Mouse (Mus musculus) midbrain, embryonic 11.5 days (tissue): ENCODE measurements around the gene Numbl. TPM values are rescaled to one million over a fixed set of nuclear protein-coding genes. Genes with fewer than 3 reads are reported as not detected.

ENCODE experiments used
- ATAC-seq: fragments of 200-750 bp; cut with Nextera tagmentation; 2 replicates; pipeline ENCODE4 v1.8.0; 2017; ENCODE audit warnings: moderate TSS enrichment, moderate library complexity; ENCODE audit not compliant: low FRiP score
- DNase-seq: peaks from one replicate; pipeline ENCODE4 v3.0.0; 2015; ENCODE audit warnings: low spot score; ENCODE audit errors: missing footprints
- H3K27ac ChIP-seq: fragments of 300-500 bp; sonication (generic); 2 replicates; pipeline ENCODE4 v1.5.1; 2014; ENCODE audit warnings: low read depth, low read length
- H3K27me3 ChIP-seq: fragments of 300-500 bp; sonication (generic); 2 replicates; pipeline ENCODE4 v1.6.1; 2014; ENCODE audit warnings: mild to moderate bottlenecking, low read length, moderate library complexity, mixed read lengths; ENCODE audit not compliant: control insufficient read depth, insufficient read depth
- H3K36me3 ChIP-seq: fragments of 300-500 bp; sonication (generic); 2 replicates; pipeline ENCODE4 v1.6.1; 2014; ENCODE audit warnings: mild to moderate bottlenecking, low read length, moderate library complexity, mixed read lengths; ENCODE audit not compliant: control insufficient read depth, insufficient read depth
- H3K4me1 ChIP-seq: fragments of 300-500 bp; sonication (generic); 2 replicates; pipeline ENCODE4 v1.6.1; 2014; ENCODE audit warnings: low read length; ENCODE audit not compliant: control insufficient read depth, insufficient read depth
- H3K4me2 ChIP-seq: fragments of 300-500 bp; sonication (generic); 2 replicates; pipeline ENCODE4 v1.6.1; 2014; ENCODE audit warnings: mild to moderate bottlenecking, moderate library complexity
- H3K4me3 ChIP-seq: fragments of 300-500 bp; sonication (generic); 2 replicates; pipeline ENCODE4 v1.5.1; 2014; ENCODE audit warnings: low read depth, low read length
- H3K9ac ChIP-seq: fragments of 300-500 bp; sonication (generic); 2 replicates; pipeline ENCODE4 v1.6.1; 2014; ENCODE audit warnings: low read length
- H3K9me3 ChIP-seq: fragments of 300-500 bp; sonication (generic); 2 replicates; pipeline ENCODE4 v1.6.1; 2016; ENCODE audit warnings: low read length; ENCODE audit not compliant: control insufficient read depth
- WGBS: fragments of 180-500 bp; shearing (Covaris S2); extraction: QIAGEN DNeasy Blood & Tissue Kit; methylation state at CpG from one replicate; pipeline ENCODE4 v1.1.7; 2014; 5-methylcytosine and 5-hydroxymethylcytosine counted together
- polyA plus RNA-seq: library from polyadenylated mRNA; unstranded; fragments of >200 nt; fragmentation: Nextera tagmentation; extraction: Ambion mirVana; gene quantifications from 2 replicates; pipeline ENCODE4 v1.2.1, GENCODE M21; 2014

Numbl gene
- polyA plus RNA-seq, 1 experiment from 2014 or later = 16.9 TPM

DNA sequence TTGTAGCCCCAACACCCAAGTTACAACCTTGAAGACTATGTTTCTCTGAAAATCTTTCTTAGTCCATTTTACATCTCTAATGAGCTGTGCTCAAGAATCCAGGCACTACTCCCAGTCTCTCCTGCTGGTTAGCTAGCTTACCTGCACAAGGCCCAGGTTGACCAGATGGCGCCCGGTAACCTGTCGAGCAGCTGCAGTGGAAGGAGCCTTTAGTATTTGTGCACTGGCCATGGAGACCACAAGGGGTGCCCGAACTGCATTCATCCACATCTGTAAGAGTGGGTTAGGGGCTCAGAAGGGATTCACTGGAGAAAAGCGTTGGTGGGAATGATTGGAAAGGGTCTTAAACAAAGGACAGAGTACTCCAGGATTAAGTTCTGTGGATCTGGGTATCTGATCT, 64.8 kb downstream of the Numbl start:
- H3K27me3 ChIP-seq = peaks cover 33% of the 10 kb centered on the region
- 87% methylated on average over 5 of the region's 5 CpGs for WGBS

DNA sequence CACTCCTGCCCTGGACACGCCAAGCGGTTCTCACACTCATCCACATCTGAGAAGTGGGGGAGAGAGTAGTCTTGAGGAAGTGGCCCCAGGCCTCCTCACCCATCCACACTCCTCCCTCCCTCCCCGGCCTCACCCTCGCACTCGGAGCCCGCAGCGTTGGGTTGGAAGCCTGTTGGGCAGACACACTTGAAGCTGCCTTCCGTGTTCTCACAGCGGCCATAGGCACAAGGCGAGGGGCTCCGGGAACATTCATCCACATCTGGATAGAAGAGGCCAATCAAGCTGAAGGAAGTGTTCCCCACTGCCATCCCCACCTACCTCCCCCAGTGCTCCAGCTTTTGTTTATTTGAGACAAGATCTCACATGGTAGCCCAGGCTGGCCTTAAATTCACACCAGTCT, 65.9 kb downstream of the Numbl start:
- Histone ChIP-seq H3K36me3 (no peaks in the 10 kb centered on the region), H3K27me3 (peaks cover 45% of the 10 kb centered on the region), H3K27ac (no peak overlapping the region), H3K4me2 (no peak overlapping the region), H3K4me3 (no peak overlapping the region), H3K9ac (no peak overlapping the region), H3K4me1 (peaks cover under 1% of the 10 kb centered on the region), H3K9me3 (no peaks in the 10 kb centered on the region)
- WGBS = 94% methylated on average over 11 of the region's 11 CpGs
- ATAC-seq (no peak), DNase-seq (no peak)

More for the DNA sequence above, 64.8 kb downstream of the Numbl start:
- no peaks in the 10 kb centered on the region; the same call in none of the 2 replicates for H3K4me1 ChIP-seq
- no peak overlapping the region for H3K4me2 ChIP-seq
- DNase-seq (no peak), ATAC-seq (no peak)
- H3K9me3 ChIP-seq = no peaks in the 10 kb centered on the region
- H3K36me3 ChIP-seq = no peaks in the 10 kb centered on the region
- no peak overlapping the region for H3K4me3 ChIP-seq
- H3K9ac ChIP-seq = no peak overlapping the region
- H3K27ac ChIP-seq = no peak overlapping the region

DNA sequence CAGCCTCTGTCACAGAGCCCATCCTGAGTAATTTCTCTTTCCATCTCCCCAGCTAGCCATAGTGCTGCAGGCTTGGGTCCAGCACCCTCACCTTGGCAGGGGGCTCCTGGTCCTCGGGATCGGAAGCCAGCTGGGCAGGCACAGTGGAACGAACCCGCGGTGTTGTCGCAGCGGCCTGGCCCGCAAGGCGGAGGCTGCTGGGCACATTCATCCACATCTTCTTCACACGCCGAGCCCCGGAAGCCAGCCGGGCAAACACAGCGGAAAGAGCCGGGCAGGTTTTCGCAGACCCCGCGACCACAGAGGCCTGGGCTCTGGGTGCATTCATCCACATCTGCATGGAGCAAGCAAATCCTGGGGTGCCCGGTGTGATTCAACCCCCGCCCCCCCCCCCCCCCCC, 66.7 kb downstream of the Numbl start:
- DNase-seq (peak; percentile 82), ATAC-seq (no peak)
- Histone ChIP-seq H3K4me3 (no peak overlapping the region), H3K9me3 (no peaks in the 10 kb centered on the region), H3K27me3 (peaks cover 53% of the 10 kb centered on the region), H3K4me1 (peaks cover 4% of the 10 kb centered on the region), H3K9ac (no peak overlapping the region), H3K4me2 (no peak overlapping the region), H3K27ac (no peak overlapping the region), H3K36me3 (no peaks in the 10 kb centered on the region)
- 53% methylated on average over 18 of the region's 20 CpGs for WGBS

DNA sequence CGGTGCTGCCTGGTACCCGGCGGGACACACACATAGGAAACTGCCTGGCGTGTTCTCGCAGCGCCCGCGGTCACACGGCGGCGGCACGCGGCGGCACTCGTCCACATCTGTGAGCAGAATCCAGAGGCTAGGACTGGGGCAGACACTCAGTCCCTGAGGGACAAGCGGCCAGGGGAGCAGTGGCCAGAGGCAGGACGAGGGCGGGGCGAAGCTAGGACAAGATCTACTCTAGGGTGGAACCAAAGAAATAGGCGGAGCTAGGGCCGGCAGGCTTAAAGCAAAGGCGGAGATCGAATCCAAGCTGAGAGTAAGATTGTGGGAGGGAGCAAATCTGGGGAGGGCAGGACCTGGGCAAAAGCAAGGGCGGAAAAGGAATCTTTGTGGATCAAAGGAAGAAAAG, 67.5 kb downstream of the Numbl start:
- peak; percentile 91 for DNase-seq
- Histone ChIP-seq H3K4me1 (peaks cover 7% of the 10 kb centered on the region), H3K36me3 (no peaks in the 10 kb centered on the region), H3K4me2 (peak overlapping the region; percentile 44), H3K4me3 (peak overlapping the region; percentile 25), H3K9me3 (no peaks in the 10 kb centered on the region), H3K27ac (no peak overlapping the region), H3K27me3 (peaks cover 60% of the 10 kb centered on the region), H3K9ac (no peak overlapping the region)
- whole genome bisulfite sequencing = 1% methylated on average over 24 of the region's 24 CpGs
- ATAC-seq = peak; percentile 43

DNA sequence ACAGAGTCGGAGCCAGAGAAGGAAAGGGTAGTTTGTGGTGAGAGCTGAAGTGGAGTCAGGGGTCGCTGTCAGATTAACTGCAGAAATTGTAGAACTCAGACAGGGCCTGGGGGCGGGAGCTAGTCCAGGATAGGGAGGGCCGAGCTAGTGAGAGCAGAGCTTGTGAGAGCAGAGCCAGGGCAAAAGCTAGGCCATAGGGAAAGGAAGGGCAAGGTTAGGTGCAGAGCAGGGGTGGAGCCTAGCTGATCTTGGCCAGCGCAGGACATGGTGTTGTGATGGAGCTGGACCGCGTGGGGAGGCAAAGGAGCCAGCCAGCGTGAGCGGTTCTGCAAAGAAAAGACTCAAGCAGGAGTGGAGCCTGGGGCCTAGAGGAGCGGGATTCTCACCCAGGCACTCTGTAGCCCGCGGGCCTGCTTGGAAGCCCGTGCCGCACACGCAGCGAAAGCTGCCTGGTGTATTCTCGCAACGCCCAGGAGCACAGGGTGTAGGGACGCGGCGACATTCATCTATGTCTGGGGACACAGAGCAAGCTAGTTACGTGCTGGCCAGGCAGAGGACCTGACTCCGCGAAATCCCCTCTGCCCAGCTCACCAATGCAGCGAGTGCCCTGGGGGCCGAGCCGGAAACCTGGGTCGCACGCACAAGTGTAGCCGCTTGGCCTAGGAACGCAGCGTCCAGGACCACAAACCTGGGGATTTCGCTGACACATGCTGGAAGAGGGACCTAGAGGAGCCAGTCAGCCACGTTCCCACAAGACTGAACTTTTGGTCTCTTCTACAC, 68.1 kb downstream of the Numbl start:
- Histone ChIP-seq H3K27me3 (peaks cover 66% of the 10 kb centered on the region), H3K4me3 (peak overlapping the region; percentile 25; the same call in 1 of the 2 replicates), H3K27ac (no peak overlapping the region), H3K4me2 (peak overlapping the region; percentile 44; the same call in 1 of the 2 replicates), H3K4me1 (peaks cover 11% of the 10 kb centered on the region), H3K36me3 (no peaks in the 10 kb centered on the region), H3K9me3 (no peaks in the 10 kb centered on the region), H3K9ac (no peak overlapping the region)
- WGBS = 19% methylated on average over 34 of the region's 34 CpGs
- DNase-seq (peak; percentile 87), ATAC-seq (no peak)

DNA sequence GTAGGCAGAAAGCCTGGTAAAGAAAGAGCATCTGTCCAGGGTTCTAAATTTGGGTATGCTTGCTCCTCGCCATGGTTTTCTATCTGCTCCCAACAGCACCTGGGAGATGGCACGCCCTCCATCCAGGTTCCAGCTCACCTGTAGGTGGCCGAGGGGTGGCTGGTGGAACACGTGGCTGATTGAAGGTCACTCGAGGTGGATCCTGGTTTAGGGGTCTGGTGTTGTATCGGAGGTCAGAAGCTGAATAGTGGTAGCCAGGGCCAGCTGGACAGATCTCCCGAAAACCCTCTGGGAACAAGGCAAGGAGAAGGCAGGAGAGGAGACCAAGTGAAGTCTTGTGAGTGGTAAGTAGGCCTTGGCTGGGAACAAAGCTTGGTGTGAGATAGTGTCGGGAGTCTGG, 69.3 kb downstream of the Numbl start:
- peaks cover 14% of the 10 kb centered on the region for H3K4me1 ChIP-seq
- H3K27me3 ChIP-seq = peaks cover 78% of the 10 kb centered on the region
- DNase-seq (no peak), ATAC-seq (no peak)
- H3K36me3 ChIP-seq = no peaks in the 10 kb centered on the region
- H3K4me3 ChIP-seq = no peak overlapping the region
- no peak overlapping the region for H3K9ac ChIP-seq
- H3K27ac ChIP-seq = no peak overlapping the region
- no peaks in the 10 kb centered on the region for H3K9me3 ChIP-seq
- no peak overlapping the region for H3K4me2 ChIP-seq
- 90% methylated on average over 8 of the region's 8 CpGs for WGBS

DNA sequence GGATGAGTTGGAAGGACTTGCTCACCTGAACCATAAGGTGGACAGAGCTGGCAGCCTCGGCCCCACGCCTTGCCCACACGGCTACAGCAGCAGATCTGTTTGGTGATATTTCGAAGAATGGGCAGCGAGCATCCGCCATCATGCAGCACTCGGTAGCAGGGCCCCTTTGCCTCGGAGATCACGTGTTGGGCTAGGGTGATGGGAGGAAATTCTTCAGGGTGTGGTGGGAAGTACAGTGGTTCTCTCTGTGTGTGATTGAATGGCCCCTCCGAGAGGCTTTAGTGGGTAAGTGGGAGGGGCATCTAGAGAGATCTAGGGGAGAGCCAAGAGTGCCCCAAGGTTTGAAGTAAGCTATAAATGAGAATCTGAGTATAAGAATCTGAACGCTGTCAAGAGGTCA, 69.9 kb downstream of the Numbl start:
- H3K9me3 ChIP-seq = no peaks in the 10 kb centered on the region
- H3K9ac ChIP-seq = no peak overlapping the region
- no peak overlapping the region for H3K4me3 ChIP-seq
- peaks cover 21% of the 10 kb centered on the region for H3K4me1 ChIP-seq
- no peak for ATAC-seq
- no peak for DNase-seq
- H3K4me2 ChIP-seq = no peak overlapping the region
- WGBS = 81% methylated on average over 11 of the region's 11 CpGs
- no peak overlapping the region for H3K27ac ChIP-seq
- peaks cover 83% of the 10 kb centered on the region for H3K27me3 ChIP-seq
- H3K36me3 ChIP-seq = no peaks in the 10 kb centered on the region

DNA sequence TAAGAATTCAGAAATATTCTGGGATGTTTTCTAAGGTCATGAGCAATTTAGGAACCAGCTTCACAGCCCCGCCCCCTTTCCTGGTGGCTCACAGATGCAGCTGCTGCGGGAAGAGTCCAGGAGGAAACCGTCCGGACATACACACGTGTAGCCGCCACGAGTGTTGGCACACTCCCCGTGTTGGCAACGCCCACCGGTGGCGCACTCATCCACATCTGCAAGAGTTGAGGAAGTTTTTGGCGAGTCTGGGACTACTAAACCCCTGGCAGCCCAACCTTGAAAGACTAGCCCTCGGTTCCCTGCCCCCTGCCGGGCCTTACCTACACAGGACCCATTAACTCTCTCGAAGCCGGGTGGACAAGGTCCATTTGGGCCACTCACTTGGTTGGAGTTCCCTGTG, 70.4 kb downstream of the Numbl start:
- 29% methylated on average over 16 of the region's 16 CpGs for WGBS
- peaks cover 88% of the 10 kb centered on the region for H3K27me3 ChIP-seq
- no peak overlapping the region for H3K27ac ChIP-seq
- H3K4me2 ChIP-seq = no peak overlapping the region
- no peak for DNase-seq
- no peaks in the 10 kb centered on the region for H3K9me3 ChIP-seq
- ATAC-seq = no peak
- H3K36me3 ChIP-seq = no peaks in the 10 kb centered on the region
- no peak overlapping the region for H3K9ac ChIP-seq
- H3K4me3 ChIP-seq = no peak overlapping the region
- peaks cover 25% of the 10 kb centered on the region for H3K4me1 ChIP-seq

DNA sequence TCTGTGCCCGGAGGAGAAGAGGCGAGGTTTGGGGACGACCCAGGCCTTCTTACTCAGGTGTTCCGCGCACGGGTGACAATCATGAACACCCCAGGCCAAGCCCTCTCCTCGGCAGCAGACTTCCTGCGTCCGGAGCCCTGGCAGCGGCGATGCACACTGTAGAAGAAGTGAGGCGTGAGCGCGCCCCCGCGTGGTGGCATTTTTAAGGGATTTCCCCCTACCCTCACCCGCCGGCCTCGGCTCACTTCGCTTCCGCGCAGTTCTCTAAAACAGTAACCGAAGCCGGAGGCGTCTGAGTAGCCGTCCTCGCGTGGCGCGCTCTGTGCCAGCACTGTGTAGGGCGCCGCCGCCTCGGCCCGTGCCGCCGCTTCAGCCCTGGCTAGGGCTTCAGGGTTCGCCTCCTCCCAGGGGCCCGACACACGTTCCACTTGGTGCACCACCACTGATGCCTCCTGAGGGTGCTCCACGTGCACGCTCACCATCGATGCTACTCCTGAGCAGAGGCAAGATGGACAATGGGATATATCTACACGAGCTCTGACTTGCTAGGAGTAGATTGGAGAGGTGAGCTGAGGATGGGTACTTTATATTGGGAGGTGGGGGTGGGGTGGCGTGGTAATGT, 71.2 kb downstream of the Numbl start:
- Histone ChIP-seq H3K9me3 (no peaks in the 10 kb centered on the region), H3K27me3 (peaks cover 93% of the 10 kb centered on the region), H3K4me3 (no peak overlapping the region), H3K9ac (no peak overlapping the region), H3K4me2 (peak overlapping the region; percentile 39), H3K27ac (no peak overlapping the region), H3K4me1 (peaks cover 33% of the 10 kb centered on the region), H3K36me3 (no peaks in the 10 kb centered on the region)
- DNase-seq (peak; percentile 99), ATAC-seq (peak; percentile 41)
- 5% methylated on average over 45 of the region's 45 CpGs for WGBS
